Mouse (Mus musculus) cerebellum, adult 9-10 months (tissue): ENCODE measurements at regions not wholly inside any gene's neighbourhood (a gene's known extent, or its start where the extent isn't known, plus 50 kb on each side); places are given as distances from the start of the nearest gene placed in this dataset.

Experiments used
- DNase-seq: peaks from one replicate; pipeline ENCODE4 v3.0.0; 2022

GRCm38 (mm10) chr13:111179186-111179585 lies 75.6 kb upstream of the Actbl2 start:
- DNase-seq, result no peak

DNA sequence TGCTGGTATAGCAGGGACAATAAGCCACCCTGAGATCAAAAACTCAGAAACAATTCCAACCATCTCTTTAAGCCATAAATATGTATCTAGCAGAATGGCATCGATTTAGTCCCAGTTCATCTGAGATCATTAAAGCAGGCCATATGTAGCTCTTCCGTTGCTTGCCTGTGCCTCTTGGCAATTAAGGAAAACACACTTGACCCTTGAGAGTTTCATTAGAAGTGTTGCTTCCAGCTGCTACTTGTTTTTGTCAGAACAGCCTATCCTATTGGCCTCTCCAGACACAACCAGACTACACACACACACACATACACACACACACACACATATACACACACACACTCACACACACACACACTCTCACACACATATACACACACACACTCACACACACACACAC lies 71.5 kb upstream of the Actbl2 start:
- DNase-seq, result no peak

DNA sequence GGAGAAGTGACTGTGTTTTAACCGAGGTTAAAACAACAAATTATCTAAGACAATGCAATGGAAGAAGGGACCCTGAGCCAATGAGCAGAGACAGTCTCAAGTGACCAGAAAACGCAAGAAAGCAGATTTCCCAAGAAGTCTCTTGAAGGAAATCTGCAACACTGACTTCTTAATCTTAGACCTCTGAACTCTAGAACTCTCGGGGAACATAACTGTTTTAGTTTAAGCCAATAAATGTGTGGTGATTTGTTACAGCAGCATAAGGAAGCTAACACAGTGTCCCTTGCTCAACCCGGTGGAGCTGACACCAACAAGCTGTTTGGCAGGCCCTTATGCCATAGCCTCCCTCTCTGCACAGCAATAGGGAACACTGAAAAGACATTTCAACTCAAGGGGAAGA lies 69.0 kb upstream of the Actbl2 start:
- no peak for DNase-seq

GRCm38 (mm10) chr13:111186833-111187232 lies 68.0 kb upstream of the Actbl2 start:
- DNase-seq, result no peak

DNA sequence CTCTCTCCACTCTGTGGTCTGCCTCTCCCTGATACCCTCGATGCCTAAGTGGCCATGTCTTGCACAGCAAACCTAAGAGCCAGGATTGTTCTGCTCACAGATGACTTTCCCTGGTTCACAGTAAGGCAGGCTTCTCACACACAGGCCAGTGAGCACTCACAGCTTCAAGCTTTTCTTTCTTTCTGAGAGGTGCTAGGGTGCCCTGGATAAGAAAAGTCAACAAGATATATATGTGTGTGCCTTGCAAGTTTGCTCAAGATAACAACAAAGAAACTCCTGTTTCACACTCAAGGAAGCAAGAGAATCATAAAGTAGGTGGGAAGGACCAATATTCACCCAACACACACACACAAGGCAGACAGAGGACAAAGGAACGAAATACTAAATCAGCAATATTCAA lies 60.9 kb upstream of the Actbl2 start:
- no peak for DNase-seq

- no peak for DNase-seq
Measured at GRCm38 (mm10) chr13:111194337-111194736, 60.5 kb upstream of the Actbl2 start.

GRCm38 (mm10) chr13:111201532-111201931 lies 53.3 kb upstream of the Actbl2 start:
- no peak for DNase-seq

DNA sequence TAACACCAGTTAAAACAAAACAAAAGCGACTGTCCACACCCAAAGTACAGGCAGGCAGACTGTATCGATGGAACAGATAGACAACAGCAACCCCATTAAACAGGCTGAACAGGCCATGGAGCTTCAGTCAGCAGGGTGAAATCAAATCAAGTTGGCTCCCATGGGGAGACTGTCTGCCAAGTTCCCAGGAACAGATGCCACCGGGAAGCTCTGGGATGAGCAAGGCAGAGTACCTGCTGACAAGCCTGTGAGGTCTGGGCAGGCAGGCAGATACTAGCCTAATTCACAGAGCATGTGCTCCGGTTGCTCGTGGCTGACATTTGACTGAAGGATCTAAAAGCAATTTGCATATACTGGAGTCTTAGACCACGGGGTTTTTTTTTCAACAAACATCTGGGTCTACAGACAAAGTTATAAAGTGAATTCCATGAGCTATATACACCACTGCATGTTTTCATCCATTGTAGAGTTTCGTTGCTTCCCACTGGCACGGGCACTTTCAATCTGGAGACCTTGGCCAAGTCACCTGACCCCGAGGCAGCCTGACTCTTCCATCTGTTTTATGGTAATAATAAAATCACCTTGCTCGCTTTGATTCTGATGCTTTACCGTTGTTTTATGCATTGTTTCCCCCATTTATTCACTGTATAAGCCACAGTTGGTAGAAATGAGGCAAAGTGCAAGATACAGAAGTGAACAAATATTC lies 50.1 kb upstream of the Actbl2 start:
- peak; percentile 92 for DNase-seq
